Mouse (Mus musculus) T-helper 2 cell (primary cell): ENCODE measurements at regions not wholly inside any gene's neighbourhood (a gene's known extent, or its start where the extent isn't known, plus 50 kb on each side); places are given as distances from the start of the nearest gene placed in this dataset.

ENCODE experiments used
- in situ Hi-C: fragments of 300-600 bp; cut with MboI, MseI; formaldehyde crosslinking; loops from one replicate; pipeline ENCODE4 v1.15.1; 2025; ENCODE audit warnings: high pct_unique_total_duplicates

DNA sequence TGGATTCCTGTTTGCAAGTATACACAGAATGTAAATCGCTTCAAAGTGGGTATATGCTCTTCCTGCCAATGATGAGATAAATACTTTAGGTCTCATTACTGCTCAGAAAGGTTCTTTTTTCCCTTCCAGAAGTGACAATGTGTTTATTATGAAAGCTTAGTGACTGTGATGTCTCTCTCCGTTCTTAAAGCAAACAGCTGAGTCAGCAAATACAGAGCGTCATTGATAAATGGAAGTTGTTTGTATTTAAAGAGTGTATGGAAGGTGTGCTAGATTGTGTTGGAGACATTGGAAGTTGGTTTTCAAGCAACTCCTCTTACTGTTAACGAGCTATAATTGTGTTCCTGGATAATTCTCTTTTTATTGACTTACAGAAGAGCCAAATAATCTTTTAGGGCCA, 408.0 kb downstream of the Prr30 start:
- in situ Hi-C loops = no loop called here

DNA sequence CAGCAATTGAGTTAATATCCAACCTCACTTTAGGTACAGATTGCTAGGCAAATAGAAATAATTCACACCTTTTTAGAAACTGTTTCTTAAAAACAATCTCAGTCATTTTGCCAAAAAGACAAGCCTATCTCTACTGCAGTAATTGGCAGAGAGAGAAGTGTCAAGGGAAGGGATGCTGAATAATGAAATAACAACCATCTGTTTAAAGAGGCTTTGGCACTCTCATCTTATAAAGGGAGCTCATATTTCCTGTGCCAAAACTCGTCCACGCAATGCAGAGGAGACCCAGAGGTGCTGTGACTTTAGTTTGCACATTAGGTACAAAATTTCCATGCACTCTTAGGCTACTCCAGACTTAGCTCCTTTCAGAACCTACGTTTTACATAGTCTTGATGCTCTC, 418.2 kb downstream of the Prr30 start:
- in situ Hi-C loops = no loop called here

DNA sequence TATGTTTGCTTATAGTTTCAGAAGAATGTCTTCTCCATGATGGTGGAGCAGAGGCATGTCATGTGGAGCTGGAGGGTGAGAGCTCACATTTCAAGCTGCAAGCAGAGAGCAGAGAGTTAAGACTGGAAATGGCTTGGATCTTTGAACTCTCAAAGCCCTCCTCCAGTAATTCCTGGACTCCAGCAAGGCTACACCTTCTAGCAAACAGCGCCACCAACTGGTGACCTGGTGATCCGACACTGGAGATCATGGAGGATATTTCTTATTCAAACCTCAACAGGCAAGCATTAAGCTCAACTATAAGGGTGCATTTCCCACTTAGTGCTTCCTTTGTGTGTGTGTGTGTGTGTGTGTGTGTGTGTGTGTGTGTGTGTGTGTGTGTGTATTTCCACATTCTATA, 446.2 kb downstream of the Prr30 start:
- in situ Hi-C loops = no loop called here

DNA sequence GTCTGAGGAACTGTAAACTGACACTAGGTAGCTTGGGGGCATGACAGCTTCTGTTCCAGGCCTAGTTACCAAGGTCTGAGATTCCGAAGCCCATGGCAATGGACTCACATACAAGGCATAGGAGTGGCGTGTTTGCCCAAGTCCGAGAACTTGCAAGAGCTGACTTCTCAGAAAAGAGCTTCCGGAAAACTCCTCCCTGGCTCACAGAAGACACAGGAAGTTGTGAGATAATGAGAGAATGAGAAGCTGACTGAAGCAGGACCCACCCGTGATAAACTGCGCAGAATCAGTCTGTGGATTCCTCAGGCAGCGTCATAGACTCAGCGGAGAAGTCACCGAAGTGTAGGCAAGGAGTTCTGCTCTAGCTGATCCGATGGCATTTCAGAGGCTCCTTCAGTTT, 447.4 kb downstream of the Prr30 start:
- in situ Hi-C loops = no loop called here

DNA sequence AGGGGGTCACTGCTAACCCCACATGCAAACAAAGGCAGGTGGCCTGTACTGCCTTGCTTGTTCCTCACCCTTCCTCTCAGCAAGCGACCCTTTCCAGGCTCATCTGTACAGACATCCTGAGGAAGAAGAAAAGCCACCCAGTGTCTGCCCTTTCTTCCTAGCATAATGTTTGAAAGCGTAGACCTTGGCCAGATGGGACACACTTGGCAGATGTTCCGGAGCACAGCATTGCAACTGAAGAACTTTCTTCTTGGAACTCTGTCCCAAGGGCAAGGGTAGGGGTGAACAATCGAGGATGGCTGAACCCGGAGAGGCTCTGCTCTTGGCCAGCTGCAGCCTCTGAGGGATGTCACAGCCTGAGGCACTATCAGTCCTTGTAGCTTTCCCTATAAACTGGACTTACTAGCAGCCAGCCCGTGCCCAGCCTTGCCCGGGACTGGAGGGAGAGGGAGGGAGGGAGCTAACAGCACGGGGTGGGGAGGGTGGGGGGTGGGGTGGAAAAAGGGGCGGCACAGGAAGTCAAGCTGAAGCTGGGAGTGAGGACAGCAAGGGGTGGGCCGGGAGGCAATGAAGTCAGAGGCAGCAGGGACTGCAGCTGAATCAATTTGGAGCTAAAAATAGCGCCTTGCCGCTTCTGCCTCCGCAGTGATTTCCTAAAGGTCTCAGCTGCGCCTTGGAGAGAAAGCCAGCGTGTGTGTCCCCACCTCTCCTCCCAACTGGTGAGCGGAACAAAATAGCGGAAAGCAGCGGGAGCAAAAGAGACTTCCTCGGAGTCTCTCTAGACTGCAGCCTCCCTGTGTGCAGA, 450.2 kb downstream of the Prr30 start:
- in situ Hi-C loops = no loop called here

DNA sequence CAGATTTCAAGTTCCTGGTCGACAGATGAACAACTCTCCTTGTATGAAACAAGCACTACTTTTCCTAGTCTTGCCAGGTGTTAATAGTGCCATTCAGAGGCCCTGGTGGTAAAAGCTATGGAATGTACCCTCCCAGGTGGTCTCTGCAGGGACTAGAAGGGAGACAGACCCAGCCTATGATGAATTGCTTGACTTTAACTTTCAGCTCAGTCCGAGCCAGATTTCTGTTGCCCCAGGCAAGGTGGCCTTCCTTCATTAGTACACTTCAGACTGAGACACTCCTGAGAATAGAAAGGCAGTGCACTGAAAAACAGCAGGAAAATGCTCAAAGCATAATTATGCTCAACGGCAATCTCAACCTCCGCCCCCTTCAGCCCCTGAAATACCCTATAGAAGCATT, 450.8 kb upstream of the Klf12 start:
- in situ Hi-C loops = no loop called here

DNA sequence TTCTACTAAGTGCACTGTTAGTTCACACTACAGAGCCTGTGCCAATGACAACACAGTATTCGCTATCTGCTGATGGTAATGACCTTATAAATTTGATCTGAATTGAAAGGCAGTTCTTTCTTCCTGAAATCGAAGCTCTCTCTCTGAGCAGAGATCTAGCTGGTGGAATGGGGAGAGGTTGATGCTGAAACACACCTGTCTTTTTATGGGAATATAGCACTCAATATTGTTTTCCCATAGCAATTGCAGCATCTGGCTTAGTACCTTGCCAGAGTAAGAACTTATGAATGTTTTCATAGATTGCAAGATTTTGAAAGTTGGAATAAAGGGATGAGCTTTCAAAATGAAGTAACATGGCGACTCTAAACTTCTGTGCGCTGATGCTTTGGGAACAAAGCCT, 444.0 kb upstream of the Klf12 start:
- in situ Hi-C loops = no loop called here

DNA sequence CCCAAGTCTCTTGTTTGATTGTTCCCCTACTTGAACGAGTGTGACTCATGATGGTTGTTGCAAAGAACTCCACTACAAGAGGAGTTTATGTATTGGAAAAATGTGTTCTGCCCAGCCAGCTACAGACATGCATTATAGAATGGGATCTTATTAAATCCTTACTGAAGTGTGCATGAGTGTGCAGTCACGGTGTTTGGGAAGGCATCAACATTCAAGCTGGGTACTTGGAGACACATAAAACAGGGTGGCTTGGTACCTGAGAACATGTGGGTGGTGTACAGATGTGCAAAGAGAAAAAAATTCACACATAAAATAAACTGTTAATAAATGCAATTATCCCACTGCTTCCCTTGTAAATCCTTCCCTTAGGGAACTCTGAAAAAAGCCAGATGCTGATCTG, 443.2 kb upstream of the Klf12 start:
- in situ Hi-C loops = no loop called here

DNA sequence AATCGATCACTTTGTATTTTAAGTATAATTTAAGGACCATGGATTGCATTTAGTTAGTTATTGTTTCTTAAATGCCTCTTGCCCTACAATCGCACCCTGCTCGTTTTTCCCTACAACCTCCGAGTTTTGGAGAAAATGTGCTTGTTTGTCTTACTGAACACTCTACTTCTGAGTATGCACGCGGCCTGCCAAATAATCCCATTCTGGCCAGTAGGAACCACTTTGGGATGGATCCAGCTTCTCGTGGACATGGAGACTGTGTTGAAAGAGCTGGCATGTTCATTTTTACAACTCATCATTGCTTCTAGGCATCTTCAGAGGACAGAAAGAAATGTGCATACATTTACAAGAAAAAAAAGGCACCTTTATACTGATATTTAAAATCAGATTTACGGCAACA, 440.5 kb upstream of the Klf12 start:
- in situ Hi-C loops = no loop called here

DNA sequence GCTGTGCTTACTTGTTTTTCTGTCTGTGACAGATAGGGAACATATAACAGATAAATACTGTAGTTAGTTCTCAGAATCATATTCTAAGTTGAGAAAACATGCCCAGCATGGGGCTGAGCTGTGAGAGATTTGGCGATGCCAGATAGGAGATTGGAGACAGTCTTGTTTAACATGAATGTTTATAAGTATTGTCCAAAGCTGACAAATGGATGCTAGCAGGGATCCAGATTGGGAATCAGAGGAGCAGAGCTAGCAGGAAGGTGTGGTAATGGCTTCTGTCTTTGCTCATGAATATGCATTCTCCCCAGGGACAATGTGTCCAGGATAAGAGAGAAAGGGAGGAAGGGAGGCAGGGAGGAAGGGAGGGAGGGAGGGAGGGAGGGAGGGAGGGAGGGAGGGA, 436.2 kb upstream of the Klf12 start:
- in situ Hi-C loops = no loop called here

DNA sequence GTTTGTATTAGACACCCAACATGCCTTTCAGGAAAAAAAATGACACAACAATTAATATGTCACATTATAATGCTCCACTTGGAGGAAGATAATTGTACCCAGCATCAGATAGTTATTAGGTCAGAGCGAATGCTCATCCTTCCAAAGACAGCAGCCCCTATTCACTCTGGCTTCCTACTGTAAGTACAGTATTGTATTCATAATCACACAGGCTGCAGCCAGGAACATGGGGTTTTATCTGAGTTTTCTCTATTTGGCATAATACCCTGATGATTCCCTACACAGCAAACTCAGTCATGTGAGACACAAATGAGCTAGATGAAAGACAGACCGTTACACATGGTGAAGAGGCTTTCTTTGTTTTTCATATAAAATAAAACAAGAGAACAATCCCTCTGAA, 430.5 kb upstream of the Klf12 start:
- in situ Hi-C loops = no loop called here

DNA sequence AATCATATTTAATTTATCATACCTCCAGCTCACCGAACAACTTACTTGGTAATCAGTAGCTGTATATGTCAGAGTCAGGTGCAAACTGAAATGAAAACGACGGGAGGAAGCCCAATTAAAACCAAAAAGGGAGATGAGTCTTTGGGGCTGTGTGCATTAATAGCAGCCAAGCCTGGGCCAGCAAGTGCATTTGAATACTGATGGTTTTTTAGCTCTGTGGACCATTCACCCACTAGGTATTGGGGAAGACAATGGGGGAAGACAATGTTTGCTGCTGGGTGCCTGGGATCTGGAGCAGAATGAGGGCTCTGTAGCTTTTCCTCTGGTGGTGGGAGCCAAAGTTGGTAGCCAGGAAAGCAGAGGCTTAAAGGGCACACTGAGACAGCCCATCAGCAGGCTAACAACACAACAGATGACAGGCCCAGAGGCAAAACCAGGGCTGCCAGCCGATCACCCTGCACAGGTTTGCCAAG, 429.6 kb upstream of the Klf12 start:
- in situ Hi-C loops = no loop called here

DNA sequence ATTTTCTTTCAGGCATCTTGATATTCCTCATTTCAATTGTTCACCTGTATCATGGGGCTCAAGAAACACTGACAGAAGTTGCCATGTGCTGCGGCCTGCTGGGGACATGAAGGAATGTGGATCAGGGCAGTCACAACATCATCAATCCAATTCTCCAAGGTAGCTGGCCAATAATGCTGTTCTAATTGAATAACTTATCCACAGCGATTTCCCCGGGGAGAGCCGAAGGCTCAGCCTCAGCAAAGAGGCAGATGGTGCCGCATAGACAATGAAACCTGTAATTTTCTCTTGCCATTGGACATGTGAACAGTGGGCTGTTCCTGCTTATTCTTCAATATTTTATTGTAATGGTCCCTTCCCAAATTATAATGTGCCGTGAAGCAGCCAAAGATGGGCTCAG, 429.1 kb upstream of the Klf12 start:
- in situ Hi-C loops = no loop called here

DNA sequence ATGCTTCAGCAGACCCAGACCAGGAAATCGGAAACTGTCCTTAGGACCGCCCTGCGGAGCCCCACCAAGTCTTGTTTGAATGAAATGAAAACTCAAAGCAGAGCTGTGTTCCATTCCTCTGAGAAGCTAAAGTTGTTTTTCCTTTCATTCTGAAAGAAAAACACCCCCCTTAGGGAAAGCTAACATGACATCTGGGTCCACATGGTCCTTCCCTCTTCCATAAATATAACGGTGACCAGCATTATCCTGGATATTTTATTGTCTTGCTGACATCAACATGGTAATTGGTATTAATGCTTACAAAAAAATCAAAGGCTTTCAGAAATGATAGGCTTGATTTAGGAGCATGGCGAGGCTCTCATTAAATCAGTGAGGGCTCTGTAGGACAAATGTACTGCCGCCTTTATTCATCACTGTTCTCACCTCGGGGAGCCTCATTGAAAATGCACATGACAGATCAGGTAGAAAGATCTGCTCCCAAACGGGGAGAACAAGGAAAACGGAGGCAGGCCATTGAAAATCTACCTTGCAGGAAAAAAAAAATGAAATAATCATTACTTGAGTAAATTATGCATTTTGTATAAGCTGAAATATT, 381.0 kb upstream of the Klf12 start:
- in situ Hi-C loops = no loop called here

DNA sequence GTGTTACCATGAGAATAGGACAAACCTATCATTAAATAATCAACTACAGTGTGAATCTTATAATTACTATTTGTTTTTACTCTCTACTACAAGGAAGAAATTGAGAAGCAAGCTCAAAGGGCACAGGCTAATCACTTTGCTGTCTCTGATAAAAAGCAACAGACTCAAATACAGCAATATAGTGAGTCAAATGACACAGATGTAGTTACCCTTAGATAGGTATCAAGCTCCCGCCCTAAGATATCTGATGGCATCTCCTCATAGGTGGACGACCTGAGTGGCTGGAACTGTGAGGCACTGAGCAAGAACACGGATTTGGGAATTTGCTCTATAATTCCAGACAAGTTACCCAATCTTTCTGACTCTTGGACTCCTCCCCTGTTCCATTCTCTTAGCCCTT, 379.7 kb upstream of the Klf12 start:
- in situ Hi-C loops = no loop called here

DNA sequence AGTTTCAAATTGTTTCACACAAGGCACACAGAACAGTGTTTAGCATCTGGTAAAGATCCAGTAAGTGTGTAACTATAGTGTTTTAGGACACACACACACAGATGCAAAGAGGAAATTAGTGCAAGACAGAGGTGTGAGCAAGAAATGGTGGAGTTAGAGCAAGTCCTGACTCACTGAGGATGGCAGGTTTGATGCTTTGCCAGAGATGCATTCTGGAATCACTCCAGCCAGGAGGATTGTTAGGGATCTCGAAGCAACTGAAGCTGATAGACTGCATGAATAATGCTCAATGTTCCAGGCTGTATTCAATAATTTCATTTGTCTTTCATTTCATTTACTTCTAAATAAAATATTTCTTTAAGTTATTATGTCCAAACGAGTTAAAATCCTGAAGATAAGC, 357.6 kb upstream of the Klf12 start:
- in situ Hi-C loops = loop anchor here (10.0 kb wide), 1 partner anchor 423 kb away; no protein-coding TSS in a partner anchor

DNA sequence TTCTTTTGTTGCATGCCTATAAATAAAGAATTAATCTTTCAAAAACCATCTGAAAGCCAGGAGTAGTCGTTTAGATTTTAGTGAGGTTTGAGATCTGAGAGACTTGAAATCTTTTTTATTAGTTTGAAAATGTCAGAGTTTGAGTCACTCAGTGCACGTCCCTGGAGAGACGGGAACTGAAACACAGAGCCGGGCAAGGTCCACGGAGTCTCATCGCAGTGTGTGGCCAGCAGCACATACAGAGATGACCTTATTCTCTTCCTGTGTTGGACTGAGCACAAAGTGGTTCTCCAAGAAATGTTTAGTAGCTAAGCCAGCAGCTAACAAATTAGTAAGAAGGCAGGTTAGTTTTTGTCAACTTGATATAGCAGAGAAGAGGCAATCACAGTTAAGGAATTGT, 350.0 kb upstream of the Klf12 start:
- in situ Hi-C loops = no loop called here

DNA sequence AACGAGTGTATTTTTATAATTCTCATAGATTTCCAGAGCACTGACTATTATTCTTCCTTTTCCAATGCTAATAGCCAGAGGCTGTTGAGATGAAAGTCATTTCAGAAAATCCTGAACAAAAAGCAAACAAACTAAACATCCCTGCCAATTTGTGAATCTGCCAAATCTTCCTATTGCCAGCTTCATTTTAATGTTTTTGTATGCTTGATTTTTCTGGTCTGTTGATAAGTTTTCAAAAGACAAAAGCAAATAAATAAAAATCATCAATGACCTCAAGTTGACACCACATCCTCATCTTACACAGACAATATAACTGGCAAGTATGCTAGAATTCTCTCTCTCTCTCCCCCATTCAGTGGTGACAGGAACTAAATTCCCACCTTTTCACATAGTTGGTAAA, 347.2 kb upstream of the Klf12 start:
- in situ Hi-C loops = no loop called here

DNA sequence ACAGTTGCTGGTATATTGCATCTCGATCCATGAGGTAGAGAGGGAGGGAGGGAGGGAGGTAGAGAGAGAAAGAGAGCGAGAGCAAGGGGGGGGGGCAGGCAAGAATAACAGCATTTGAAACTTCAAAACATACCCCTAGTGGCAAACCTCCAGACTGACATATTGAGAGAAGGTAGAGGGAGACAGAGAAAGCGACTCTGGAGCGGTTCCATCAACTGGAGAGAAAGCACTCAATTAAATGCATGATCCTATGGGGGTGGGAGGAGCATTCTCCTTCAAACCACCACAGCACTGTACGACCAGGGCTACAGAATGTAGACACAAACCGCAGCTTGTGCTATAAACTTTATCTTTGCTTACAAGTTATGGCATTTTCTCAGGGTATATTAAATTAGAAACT, 345.7 kb upstream of the Klf12 start:
- in situ Hi-C loops = no loop called here

DNA sequence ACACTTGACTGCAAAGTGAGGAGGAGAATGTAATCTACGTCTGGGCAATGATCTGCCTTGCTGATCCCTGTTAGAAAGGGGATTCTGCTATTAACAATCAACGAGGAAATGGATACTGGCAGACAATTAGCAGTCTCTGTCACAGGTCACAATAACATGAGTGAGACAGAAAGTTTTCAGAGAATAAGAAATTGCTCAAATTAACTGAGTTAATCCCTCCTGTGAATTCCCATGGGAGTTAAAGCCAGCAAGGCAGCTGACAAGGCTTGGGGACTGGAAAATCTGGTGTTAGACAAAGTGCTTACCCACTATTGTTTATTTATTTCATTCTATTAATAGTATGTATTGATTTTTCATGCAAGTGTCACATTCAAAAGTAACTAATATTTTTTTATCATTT, 343.0 kb upstream of the Klf12 start:
- in situ Hi-C loops = no loop called here

DNA sequence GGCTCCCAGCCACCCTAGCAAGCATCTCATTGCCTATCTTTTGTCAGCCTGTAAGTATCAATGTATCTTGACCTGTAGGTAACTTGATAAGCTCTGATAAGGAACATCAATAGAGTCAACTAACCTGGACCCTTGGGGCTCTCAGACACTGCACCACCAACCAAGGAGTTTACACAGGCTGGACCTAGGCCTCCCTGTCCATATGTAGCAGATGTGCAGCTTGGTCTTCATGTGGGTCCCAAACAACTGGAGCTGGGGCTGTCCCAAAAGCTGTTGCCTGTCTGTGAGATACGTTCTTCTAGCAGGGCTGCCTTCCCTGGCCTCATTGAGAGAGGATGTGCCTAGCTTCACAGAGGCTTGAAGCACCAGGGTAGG, 335.2 kb upstream of the Klf12 start:
- in situ Hi-C loops = no loop called here

DNA sequence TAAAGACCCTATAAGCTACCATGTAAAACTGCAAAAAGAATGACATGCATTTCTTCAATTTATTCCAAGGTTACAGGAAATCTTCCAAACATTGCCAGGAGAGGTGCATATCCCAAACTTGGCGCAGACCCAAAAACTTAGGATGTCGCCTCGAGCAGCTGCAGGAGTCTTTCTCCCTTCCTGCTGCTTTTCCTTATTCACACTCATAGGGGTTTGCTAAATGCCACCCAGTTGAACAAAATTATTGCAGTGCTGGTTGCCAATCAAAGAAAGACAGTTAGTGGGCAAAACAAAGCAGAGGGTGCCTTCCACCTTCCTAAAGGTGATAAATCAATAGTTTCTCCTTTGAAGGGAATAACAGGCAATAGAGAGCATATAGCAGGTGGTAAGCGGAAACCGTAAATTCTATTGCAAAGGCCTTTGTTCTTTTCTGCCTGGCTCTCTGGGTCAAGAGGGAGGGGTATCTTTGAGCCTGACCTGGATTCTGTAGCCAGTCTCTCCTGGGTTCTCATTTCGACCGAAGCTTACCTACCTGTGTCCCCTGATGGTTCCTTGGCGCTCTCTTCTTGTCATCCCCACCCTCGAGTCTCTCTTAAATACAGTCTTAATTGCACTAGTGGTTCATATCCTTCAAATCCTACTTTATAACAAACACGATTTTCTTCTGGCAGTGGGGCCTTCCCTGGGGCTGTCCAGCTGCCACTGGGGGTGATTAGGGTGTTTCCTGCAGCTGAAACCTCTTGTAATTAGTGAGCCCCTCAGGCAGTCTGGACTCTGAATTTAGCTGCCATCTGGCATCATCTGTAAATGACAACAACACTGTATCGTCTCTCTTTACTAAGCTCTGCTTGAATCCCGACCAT, 334.5 kb upstream of the Klf12 start:
- in situ Hi-C loops = no loop called here
